Mouse (Mus musculus) forebrain, embryonic 10.5 days (tissue): ENCODE data around the gene Fam243. TPM values are rescaled to one million over a fixed set of nuclear protein-coding genes. Genes with fewer than 3 reads are reported as not detected.

Experiments used
- DNase-seq: peaks from one replicate; pipeline ENCODE4 v3.0.0-alpha.2; 2017; ENCODE audit warnings: low spot score; ENCODE audit errors: extremely low spot score
- H3K27ac ChIP-seq: fragments of 300-500 bp; sonication (generic); 2 replicates; pipeline ENCODE4 v1.5.1; 2016; ENCODE audit warnings: mild to moderate bottlenecking
- H3K27me3 ChIP-seq: fragments of 300-500 bp; sonication (generic); 2 replicates; pipeline ENCODE4 v1.6.1; 2016; ENCODE audit warnings: mild to moderate bottlenecking; ENCODE audit not compliant: poor library complexity, severe bottlenecking
- H3K36me3 ChIP-seq: fragments of 300-500 bp; sonication (generic); replicated peaks from 2 replicates; pipeline ENCODE4 v1.6.1; 2016; ENCODE audit warnings: mild to moderate bottlenecking, moderate library complexity
- H3K4me1 ChIP-seq: fragments of 300-500 bp; sonication (generic); 2 replicates; pipeline ENCODE4 v1.6.1; 2016
- H3K4me3 ChIP-seq: fragments of 300-500 bp; sonication (generic); 2 replicates; pipeline ENCODE4 v1.5.1; 2016; ENCODE audit warnings: mild to moderate bottlenecking, moderate library complexity
- H3K9me3 ChIP-seq: fragments of 300-500 bp; sonication (generic); 2 replicates; pipeline ENCODE4 v1.6.1; 2016; ENCODE audit warnings: mild to moderate bottlenecking, moderate library complexity
- WGBS: fragments of 180-500 bp; shearing (Covaris S2); methylation state at CpG from one replicate; pipeline ENCODE4 v1.1.7; 2016; 5-methylcytosine and 5-hydroxymethylcytosine counted together
- polyA plus RNA-seq: library from polyadenylated mRNA; unstranded; fragments of >200 nt; fragmentation: Nextera tagmentation; extraction: Ambion mirVana; gene quantifications from 2 replicates; pipeline ENCODE4 v1.2.1, GENCODE M21; 2016

The Fam243 gene
- polyA plus RNA-seq, result not detected in 2 replicates

GRCm38 (mm10) chr16:92321341-92321740, at the start of gene Fam243:
Fam243 (minus strand) TSS chr16:92321441.
- 91% methylated on average over 8 of the region's 8 CpGs for WGBS

DNA sequence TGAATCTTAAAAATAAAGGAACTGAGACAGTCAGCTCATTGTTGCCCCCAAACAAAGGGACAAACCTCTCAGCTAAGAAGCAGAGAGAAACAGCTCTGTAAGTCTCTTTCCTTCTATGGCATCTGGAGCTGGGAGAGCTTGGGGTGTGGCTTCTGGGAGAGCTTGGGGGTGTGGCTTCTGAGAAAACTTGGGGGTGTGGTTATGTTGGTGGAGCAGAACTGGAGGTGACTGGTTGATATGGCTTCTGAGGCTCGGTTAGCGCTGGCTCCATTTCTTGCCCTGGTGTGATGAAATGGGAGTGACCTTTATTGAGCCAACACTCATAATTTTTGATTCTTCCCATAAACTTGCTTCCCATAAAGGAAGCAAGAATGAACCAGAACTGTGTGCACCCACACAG, 48.0 kb upstream of the Fam243 start:
- Histone ChIP-seq H3K27ac (no peak overlapping the region), H3K27me3 (peaks cover 18% of the 10 kb centered on the region), H3K9me3 (no peaks in the 10 kb centered on the region; the same call in 1 of the 2 replicates), H3K4me1 (peaks cover 38% of the 10 kb centered on the region), H3K4me3 (no peak overlapping the region), H3K36me3 (no peaks in the 10 kb centered on the region)
- 49% methylated on average over 2 of the region's 2 CpGs for WGBS
- no peak for DNase-seq

More at GRCm38 (mm10) chr16:92321341-92321740, at the start of gene Fam243:
- H3K27ac ChIP-seq, result no peak within 1 kb of the TSS
- H3K36me3 ChIP-seq, result no peaks in the 10 kb centered on the region; the same call in 1 of the 2 replicates
- H3K4me1 ChIP-seq, result peaks cover 22% of the 10 kb centered on the region
- H3K4me3 ChIP-seq, result no peak within 1 kb of the TSS
- peaks cover 5% of the 10 kb centered on the region; the same call in 1 of the 2 replicates for H3K9me3 ChIP-seq
- no peak for DNase-seq
- peaks cover 13% of the 10 kb centered on the region for H3K27me3 ChIP-seq

GRCm38 (mm10) chr16:92365477-92365876, 44.2 kb upstream of the Fam243 start:
- Histone ChIP-seq H3K9me3 (no peaks in the 10 kb centered on the region; the same call in 1 of the 2 replicates), H3K4me1 (peaks cover 11% of the 10 kb centered on the region), H3K27me3 (0 out of 2 replicates have a peak, but pooled peaks cover 10% of the 10 kb centered on the region), H3K36me3 (no peaks in the 10 kb centered on the region), H3K4me3 (no peak overlapping the region), H3K27ac (no peak overlapping the region)
- DNase-seq, result no peak
- 64% methylated on average over 7 of the region's 7 CpGs for WGBS

DNA sequence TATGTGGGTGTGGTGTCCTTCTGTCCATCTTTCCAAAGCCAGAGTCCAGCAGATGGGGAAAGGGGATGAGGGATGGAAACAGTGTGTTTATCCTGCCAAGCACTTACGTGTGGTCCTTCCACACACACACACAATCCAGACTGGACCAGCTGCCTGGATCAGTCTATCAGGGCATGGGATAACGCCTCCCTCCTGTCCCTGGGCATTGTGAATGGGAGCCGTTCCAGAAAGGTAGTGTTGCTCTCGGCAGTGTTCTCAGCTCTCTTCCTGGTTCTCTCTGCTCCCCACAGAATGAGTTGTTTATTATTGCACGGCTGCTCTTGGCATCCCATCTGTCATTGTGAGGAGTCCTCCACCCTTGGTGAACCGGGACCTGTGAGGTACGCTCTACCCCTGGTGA, 39.5 kb upstream of the Fam243 start:
- no peak for DNase-seq
- Histone ChIP-seq H3K36me3 (no peaks in the 10 kb centered on the region), H3K27ac (no peak overlapping the region), H3K27me3 (peaks cover 40% of the 10 kb centered on the region), H3K4me3 (no peak overlapping the region), H3K4me1 (peaks cover 37% of the 10 kb centered on the region), H3K9me3 (no peaks in the 10 kb centered on the region)
- WGBS, result 90% methylated on average over 7 of the region's 7 CpGs

- WGBS, result 55% methylated on average over 9 of the region's 9 CpGs
- H3K4me3 ChIP-seq, result 0 out of 2 replicates have a peak within 1 kb of the TSS, but pooled peaks have one; percentile 9
- H3K27ac ChIP-seq, result peak within 1 kb of the TSS; percentile 27; the same call in 1 of the 2 replicates
Observed at GRCm38 (mm10) chr16:92359229-92359628, 38.0 kb upstream of the Fam243 start, which contains the start of gene Kcne1. Kcne1 (minus strand) TSS chr16:92359468.

GRCm38 (mm10) chr16:92358734-92359133, 37.5 kb upstream of the Fam243 start:
- peaks cover 45% of the 10 kb centered on the region for H3K27me3 ChIP-seq
- WGBS, result 18% methylated on average over 9 of the region's 9 CpGs
- H3K9me3 ChIP-seq, result no peaks in the 10 kb centered on the region
- H3K4me3 ChIP-seq, result 0 out of 2 replicates have a peak overlapping the region, but pooled peaks have one; percentile 9
- DNase-seq, result no peak
- H3K36me3 ChIP-seq, result no peaks in the 10 kb centered on the region
- peaks cover 34% of the 10 kb centered on the region for H3K4me1 ChIP-seq
- peak overlapping the region; percentile 27; the same call in 1 of the 2 replicates for H3K27ac ChIP-seq

More at GRCm38 (mm10) chr16:92359229-92359628, 38.0 kb upstream of the Fam243 start, which contains the start of gene Kcne1:
- no peak for DNase-seq
- Histone ChIP-seq H3K9me3 (no peaks in the 10 kb centered on the region), H3K4me1 (peaks cover 34% of the 10 kb centered on the region), H3K27me3 (peaks cover 45% of the 10 kb centered on the region), H3K36me3 (no peaks in the 10 kb centered on the region)

GRCm38 (mm10) chr16:92357566-92357965, 36.3 kb upstream of the Fam243 start:
- H3K4me1 ChIP-seq, result peaks cover 34% of the 10 kb centered on the region
- H3K4me3 ChIP-seq, result no peak overlapping the region
- no peaks in the 10 kb centered on the region for H3K36me3 ChIP-seq
- no peak for DNase-seq
- peak overlapping the region; percentile 12; the same call in 1 of the 2 replicates for H3K27ac ChIP-seq
- H3K9me3 ChIP-seq, result no peaks in the 10 kb centered on the region
- 49% methylated on average over 10 of the region's 10 CpGs for WGBS
- peaks cover 45% of the 10 kb centered on the region for H3K27me3 ChIP-seq

DNA sequence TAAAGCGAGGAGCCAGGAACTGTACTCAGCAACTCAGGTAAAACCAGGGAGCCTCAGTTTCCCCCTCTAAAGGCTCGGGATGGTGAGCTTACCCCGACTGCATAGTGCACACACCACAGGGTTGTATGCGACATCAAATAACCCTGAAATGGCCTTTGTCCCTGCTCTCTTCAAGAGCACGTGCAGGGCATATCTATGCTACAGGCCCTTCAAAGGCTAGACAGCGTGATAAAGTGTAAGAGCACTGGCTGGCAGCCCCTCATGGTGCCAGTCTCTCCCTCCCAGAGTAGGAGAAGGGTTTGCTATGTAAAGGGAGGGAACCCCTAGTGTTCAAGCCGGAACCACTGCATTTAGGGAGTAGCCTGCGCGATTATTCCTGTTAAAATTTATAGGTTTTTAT, 35.8 kb upstream of the Fam243 start:
- WGBS, result 75% methylated on average over 9 of the region's 9 CpGs
- peak overlapping the region; percentile 48; the same call in 1 of the 2 replicates for H3K27ac ChIP-seq
- no peak overlapping the region for H3K4me3 ChIP-seq
- no peaks in the 10 kb centered on the region for H3K9me3 ChIP-seq
- H3K4me1 ChIP-seq, result peaks cover 34% of the 10 kb centered on the region
- peaks cover 45% of the 10 kb centered on the region for H3K27me3 ChIP-seq
- no peaks in the 10 kb centered on the region for H3K36me3 ChIP-seq
- no peak for DNase-seq

GRCm38 (mm10) chr16:92355982-92356381, 34.7 kb upstream of the Fam243 start:
- H3K4me1 ChIP-seq, result peaks cover 34% of the 10 kb centered on the region
- H3K9me3 ChIP-seq, result no peaks in the 10 kb centered on the region
- peaks cover 40% of the 10 kb centered on the region for H3K27me3 ChIP-seq
- no peak overlapping the region for H3K4me3 ChIP-seq
- no peak overlapping the region for H3K27ac ChIP-seq
- 76% methylated on average over 11 of the region's 11 CpGs for WGBS
- no peak for DNase-seq
- no peaks in the 10 kb centered on the region for H3K36me3 ChIP-seq

DNA sequence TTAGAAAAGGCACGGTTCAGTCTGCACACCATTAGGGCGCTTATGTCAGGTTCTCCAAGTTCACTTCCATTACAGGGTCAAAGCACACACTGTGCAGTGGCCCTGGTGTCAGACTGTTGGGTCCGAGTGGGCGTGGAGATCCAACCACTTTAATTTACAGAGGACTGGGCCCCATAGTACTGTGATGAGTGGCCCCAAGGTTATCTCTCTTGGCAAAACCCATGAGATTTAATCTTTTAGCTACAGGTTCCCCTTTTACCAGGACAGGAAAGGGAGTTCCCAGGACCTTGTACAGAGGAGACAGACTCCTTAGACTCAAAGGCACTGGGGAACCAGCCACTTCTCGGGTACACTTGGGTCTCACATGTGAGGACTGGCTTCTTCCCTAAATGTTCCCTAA, 34.1 kb upstream of the Fam243 start:
- Histone ChIP-seq H3K4me1 (peaks cover 34% of the 10 kb centered on the region), H3K36me3 (no peaks in the 10 kb centered on the region), H3K27ac (no peak overlapping the region), H3K27me3 (peaks cover 35% of the 10 kb centered on the region), H3K4me3 (no peak overlapping the region), H3K9me3 (no peaks in the 10 kb centered on the region)
- no peak for DNase-seq
- WGBS, result 81% methylated on average over 5 of the region's 5 CpGs

GRCm38 (mm10) chr16:92353897-92354296, 32.7 kb upstream of the Fam243 start:
- DNase-seq, result no peak

DNA sequence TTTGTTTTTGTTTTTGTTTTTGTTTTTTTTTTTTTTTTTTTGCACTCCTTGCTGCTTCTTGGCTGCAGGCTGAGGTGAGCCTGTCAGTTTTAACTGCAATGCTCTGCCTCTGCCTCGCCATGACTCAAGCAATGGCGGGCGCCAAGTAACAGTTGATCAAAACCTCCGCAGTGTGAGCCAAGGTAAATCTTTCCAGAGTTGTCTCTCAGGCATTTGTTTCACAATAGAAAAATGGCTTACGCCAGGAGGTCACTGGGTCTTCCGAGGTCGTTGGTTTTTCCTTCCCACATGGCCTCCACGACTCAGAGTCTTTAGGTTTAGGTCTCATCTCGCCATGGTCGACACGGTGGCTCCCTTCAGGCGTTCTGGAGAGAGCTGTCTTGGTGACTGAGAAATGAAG, 32.1 kb upstream of the Fam243 start:
- peaks cover 23% of the 10 kb centered on the region for H3K4me1 ChIP-seq
- H3K27ac ChIP-seq, result no peak overlapping the region
- H3K4me3 ChIP-seq, result no peak overlapping the region
- H3K27me3 ChIP-seq, result peaks cover 21% of the 10 kb centered on the region
- DNase-seq, result no peak
- no peaks in the 10 kb centered on the region for H3K9me3 ChIP-seq
- H3K36me3 ChIP-seq, result no peaks in the 10 kb centered on the region
- 90% methylated on average over 12 of the region's 12 CpGs for WGBS

More at GRCm38 (mm10) chr16:92353897-92354296, 32.7 kb upstream of the Fam243 start:
- no peak overlapping the region for H3K27ac ChIP-seq
- H3K9me3 ChIP-seq, result no peaks in the 10 kb centered on the region
- WGBS, result 68% methylated on average over 2 of the region's 2 CpGs
- no peaks in the 10 kb centered on the region for H3K36me3 ChIP-seq
- H3K4me1 ChIP-seq, result peaks cover 28% of the 10 kb centered on the region
- no peak overlapping the region for H3K4me3 ChIP-seq
- H3K27me3 ChIP-seq, result peaks cover 26% of the 10 kb centered on the region

GRCm38 (mm10) chr16:92348941-92349340, 27.7 kb upstream of the Fam243 start:
- WGBS, result 93% methylated on average over 12 of the region's 12 CpGs
- Histone ChIP-seq H3K9me3 (no peaks in the 10 kb centered on the region), H3K4me3 (no peak overlapping the region), H3K36me3 (no peaks in the 10 kb centered on the region), H3K4me1 (peaks cover 16% of the 10 kb centered on the region), H3K27ac (no peak overlapping the region), H3K27me3 (no peaks in the 10 kb centered on the region)
- DNase-seq, result no peak
